Mouse (Mus musculus) spleen, embryonic (tissue): ENCODE measurements around the gene Isx.

ENCODE experiments used
- CTCF ChIA-PET: fragments of 350-600 bp; sonication (Branson Sonifier 250); formaldehyde crosslinking; loops from one replicate; lab custom pipeline; 2022; lab: Charles Lee

Isx gene

DNA sequence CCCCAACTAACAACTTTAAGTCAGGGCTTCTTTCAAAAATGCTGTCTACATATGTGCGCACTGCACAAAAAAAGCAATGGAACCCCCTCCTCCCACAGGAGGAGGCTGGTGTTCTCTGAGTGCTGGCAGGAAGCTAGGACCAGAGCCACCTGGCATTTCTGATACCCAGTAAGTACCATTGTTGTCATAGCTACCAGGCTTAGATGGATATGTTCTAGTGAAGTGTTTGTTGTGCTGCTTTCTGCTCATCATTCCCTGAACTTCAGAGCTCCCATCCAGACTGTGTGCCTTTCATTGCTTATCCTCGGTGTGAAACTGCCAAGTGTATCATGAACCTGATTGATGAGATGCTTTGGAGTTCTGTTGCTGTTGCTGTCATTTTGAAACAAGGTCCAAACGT lies 26.8 kb downstream of the Isx start:
- CTCF ChIA-PET, result no interaction called here

DNA sequence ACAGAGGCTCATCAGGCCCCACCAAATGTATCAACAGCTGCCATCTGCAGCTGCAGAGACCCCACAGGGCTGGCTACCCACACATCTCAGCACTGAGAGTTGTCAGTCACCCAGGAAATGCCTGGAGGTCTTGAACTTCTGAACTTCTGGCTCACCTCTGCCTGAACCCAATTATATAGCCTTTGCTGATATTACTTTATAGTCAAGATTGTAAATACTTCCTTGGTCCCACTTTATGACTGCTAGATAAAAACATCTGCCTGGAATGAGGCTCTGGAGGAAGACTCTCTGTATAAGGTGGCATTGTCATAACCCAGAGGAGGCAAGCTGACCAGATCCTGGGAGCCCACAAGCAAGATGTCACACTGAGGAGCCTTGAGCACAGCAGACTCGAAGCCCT lies 28.8 kb downstream of the Isx start:
- CTCF ChIA-PET, result no interaction called here

DNA sequence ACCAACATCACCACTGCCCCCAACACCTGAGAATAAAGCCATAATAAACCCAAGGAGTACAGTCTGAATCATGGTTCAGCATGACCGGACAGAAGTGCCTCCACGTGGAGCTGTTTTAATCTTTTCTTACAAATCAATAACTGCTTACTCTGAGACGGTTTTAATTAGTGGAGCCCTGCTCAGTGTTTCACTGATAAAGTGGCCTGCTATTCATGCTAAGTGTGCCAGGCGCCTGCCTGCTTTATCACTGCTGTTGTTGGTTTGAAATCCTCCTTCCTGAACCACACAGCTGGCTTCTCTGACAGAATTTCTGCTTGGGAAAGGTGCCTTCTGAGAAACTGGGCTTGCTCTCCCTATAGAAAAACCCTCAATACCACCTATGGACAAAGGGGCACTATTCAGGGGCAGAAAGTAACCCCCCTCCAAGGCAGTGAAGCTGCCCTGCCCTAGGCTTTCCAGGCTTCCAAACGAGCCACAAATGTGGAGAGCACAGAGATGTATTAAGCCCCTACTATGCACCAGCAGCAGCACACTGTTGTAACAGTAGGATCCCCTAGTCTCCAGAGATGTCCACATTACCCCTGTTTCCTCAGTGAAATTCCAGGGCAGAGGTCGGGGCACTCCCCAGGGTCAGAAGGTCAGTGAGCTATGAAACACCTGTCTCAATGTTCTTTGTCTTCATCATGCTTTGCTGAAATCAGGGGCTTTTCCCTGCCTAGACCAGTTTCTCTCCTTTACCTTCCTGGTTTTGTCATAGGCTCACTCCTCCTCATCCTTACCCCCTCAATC lies 30.3 kb downstream of the Isx start:
- CTCF ChIA-PET, result no interaction called here

DNA sequence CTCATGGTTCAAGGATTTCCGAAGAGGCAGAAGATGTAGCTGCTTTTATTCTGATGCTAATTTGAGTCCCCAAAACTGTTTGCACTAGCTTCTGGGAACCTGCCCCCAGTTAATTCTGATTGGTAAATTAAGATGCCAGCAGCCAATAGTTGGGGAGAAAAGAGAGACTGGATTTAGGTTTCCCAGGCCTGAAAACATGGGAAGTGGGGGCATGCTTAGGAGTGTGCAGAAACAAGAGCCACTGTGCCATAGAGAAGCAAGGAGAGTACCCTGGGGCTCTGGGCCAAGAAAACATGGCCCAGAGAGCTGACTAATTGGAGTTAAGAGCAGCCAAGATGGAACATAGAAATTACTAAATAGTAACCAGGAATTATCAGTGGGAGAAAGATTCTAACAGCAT lies 33.4 kb downstream of the Isx start:
- CTCF ChIA-PET, result no interaction called here

DNA sequence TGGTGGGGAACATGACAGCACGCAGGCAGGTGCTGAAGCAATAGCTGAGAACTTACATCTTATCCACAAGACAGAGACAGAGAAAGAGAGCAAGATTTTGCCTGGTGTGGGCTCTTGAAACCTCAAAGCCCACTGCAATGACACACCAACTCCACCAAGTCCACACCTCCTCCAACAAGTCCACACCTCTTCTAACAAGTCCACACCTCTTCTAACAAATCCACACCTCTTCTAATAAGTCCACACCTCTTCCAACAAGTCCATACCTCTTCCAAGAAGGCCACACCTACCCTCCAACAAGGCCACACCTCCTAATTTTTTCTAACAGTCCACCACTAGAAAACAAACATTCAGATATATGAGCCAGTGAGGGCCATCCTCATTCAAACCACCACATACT lies 37.7 kb downstream of the Isx start:
- CTCF ChIA-PET, result no interaction called here

DNA sequence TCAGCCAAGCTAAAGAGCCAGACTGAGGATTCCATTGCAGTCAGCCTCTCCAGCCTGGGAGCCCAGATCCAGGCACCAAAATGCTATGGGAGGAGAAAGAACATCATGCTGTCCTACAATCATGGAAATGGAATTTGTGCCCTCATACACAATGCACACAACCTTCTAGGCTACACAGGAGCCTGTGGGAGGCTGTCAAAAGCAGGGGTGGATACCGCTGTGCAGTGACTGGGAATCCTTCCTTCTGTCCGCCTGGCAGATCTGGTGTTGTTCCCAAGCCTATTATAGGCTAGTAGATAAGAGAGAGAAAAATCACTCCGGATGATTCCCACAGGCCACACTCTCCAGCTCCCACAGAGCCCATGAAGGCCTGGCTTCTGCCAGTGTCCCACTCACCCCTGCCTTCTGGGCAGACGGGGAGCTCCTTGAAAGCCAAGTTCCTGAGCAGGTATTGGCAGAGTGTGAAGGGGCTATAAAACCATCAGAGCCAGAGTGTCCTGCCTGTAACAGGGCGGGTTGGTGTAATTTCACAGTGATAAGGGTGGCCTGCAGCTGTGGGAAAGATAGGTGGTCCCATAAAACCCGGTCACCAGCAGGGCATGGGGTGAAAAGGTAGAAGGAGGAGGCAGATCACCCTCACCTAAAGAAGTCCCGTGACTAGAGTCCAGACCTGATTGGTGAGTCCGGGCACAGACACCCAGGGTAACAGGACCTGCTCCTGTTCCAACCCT lies 47.9 kb downstream of the Isx start:
- CTCF ChIA-PET, result no interaction called here

DNA sequence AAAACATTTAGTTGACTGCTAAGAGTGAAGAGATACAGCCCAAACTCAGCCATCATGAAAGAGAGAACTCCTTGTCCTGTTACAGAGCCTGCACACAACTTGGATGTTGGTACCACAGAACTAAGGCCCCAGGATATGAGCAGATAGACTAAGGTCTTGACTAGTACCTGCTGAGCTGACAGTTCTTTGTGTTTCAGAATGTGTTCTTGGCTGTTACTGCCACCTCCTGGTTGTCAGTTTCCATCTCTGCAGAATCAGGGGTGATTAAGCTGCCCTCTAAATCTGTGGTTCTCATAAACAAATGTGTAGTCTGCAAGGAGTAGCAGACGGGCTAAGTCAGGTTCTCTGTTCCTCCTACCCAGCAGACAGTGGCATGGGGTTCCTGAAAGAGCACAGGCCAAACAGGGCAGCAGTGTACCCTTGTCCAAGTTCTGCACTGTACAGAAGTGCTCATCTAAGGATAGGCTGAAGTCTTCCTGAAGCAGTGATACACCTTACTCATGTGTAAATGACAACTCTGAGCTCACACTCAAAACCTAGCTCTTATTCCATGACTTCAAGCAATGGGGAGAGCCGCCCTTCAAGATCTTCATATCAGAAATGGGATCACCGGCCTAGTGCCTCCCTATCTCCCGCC lies 49.0 kb downstream of the Isx start:
- CTCF ChIA-PET, result no interaction called here

DNA sequence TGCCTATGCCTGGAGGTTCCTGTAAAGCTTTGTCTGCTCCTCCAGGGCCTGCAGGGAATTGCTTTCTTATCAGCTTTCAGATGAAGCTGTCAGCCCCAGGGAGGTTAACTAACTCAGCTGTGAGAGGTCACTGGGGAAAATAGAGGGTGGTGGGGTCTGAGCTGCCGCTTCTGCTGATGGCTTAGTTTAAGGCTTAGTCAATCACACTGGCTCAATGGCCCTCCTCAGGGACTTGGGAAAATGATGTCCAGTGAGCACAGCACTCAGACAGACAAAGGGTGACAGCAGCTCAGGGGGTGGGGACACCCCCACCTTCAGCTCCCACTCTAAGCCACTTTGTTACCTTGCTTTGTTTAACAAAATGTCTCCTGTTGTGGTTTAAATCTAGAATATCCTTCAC lies 55.0 kb downstream of the Isx start:
- CTCF ChIA-PET, result no interaction called here

DNA sequence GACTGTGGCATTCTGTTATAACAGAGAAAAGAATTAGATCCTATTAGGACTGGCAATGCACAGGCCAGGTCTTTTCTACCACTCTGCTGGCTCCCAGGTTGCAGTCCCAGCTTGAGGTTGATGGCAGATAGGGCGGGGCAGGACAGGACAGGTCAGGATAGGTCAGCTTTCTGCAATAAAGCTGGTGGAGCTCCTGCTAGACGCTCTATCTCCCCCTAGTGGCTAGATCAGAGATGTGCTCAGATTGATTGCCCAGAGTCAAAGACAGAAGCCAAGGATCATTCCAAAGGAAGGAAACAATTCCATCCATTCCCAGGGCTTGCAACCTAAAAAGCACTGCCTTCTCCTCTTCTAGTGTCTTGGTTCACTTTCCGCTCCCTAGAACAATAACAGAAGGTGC lies 57.8 kb downstream of the Isx start:
- CTCF ChIA-PET, result no interaction called here

DNA sequence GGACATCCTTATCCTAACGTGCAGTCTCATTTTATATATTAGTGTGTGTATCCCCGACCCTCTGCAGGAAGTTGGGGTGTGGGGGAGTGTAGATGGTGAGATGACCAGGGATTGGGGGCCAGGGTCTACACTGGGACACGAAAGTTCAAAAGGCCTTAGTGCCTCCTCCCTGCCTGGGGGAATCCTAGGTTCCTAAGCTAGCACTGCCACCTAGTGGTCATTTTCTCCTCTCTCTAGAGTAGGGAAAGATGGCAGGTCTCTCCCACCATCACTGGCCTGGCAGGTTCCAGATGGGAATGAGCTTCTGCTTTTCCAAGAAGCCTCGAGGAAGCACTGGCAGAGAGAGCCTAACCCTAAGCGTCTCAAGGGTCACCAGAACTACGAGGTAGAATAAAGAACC lies 62.3 kb downstream of the Isx start:
- CTCF ChIA-PET, result interaction anchor here (0.6 kb wide), 1 partner anchor 222 kb away, joined by 4 read pairs; no protein-coding TSS in a partner anchor

DNA sequence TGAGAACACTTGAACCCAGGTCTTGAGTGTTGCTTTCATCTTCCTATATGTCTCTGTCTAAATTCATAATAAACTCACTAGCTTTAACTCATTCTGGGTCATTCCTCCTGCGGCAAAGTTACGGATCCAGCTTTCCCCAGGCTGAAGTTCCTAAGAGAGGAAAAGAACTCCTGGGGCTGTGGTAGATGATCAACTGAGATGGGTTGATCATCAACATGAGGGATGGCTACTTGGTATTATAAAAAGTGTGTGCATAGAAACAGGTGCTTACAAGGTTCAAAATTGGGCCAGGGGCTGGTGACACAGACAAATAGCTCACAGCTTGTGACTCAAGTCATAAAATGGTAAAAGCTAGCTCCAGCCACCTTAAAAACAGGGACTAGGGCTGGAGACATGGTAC lies 63.7 kb downstream of the Isx start:
- CTCF ChIA-PET, result interaction anchor here (0.5 kb wide), 1 partner anchor 203 kb away, joined by 8 read pairs; no protein-coding TSS in a partner anchor

DNA sequence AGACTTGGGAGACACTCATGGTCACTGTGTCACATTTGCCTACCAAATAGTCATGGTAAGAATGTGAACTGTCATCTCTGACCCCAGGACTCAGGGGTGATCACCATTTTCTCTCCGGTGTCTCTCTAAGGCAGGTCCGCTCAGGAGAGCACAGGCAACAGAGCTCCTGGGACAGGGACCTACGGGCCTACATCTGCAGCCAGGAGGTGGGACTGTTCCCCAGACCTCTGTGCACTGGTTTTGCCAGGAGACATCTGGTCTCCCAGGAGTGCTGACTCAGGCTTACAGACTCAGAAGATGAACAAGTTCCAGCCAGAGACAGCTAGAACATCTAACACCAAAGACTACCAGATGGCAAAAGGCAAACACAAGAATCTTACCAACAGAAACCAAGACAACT lies 69.1 kb downstream of the Isx start:
- CTCF ChIA-PET, result no interaction called here
